Mouse (Mus musculus) G1E (cell line): Measurements from ENCODE around the gene Sult2b1.

ENCODE experiments used
- CTCF ChIP-seq: IDR thresholded peaks from 2 replicates; pipeline ENCODE4 v1.5.1; 2012; ENCODE audit warnings: low read depth, low read length, inconsistent platforms, mixed read lengths
- GATA1 ChIP-seq: IDR thresholded peaks from 2 replicates; pipeline ENCODE4 v1.6.1; 2012; ENCODE audit warnings: borderline replicate concordance, low read length, inconsistent platforms, mixed read lengths
- GATA2 ChIP-seq: IDR thresholded peaks from 2 replicates; pipeline ENCODE4 v1.6.1; 2012; ENCODE audit warnings: low read depth, low read length, inconsistent platforms, borderline replicate concordance
- POLR2AphosphoS5 ChIP-seq: IDR thresholded peaks from 2 replicates; pipeline ENCODE4 v1.6.1; 2012; ENCODE audit warnings: low read depth, low read length, inconsistent platforms; ENCODE audit not compliant: insufficient replicate concordance
- TAL1 ChIP-seq: conservative IDR thresholded peaks from 2 replicates; pipeline ENCODE4 v1.6.1; 2012; ENCODE audit warnings: low read depth, low read length, inconsistent platforms, mixed read lengths

DNA sequence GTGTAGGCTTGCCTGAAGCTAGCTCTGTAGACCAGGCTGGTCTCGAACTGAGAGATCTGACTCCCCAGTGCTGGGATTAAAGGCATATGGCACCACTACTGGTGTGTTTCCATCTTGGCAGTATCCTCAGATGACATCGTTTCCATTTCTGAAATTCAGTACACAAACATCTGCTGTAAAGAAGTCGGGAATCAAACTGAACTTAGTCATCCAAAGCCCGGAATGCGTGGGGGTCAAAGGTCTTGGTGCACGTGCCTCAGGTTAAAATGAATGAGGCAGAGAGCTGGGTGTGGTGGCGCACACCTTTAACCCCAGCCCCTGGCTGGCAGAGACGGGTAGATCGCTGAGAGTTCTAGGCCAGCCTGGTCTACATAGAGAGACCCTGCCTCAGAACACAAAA is 34.3 kb downstream of the Sult2b1 start:
- no peak for TF ChIP-seq CTCF
- TF ChIP-seq POLR2AphosphoS5, result no peak
- no peak for TF ChIP-seq GATA1
- no peak for TF ChIP-seq TAL1
- TF ChIP-seq GATA2, result no peak
